Mouse (Mus musculus) ES-E14 (cell line): ENCODE data around the gene Fam206a.

Experiments used
- HCFC1 ChIP-seq: IDR thresholded peaks from 2 replicates; pipeline ENCODE4 v1.6.1; 2012; ENCODE audit warnings: low read length, inconsistent platforms, borderline replicate concordance; ENCODE audit not compliant: insufficient read depth
- MAFK ChIP-seq: IDR thresholded peaks from 2 replicates; pipeline ENCODE4 v1.6.1; 2014; ENCODE audit warnings: mild to moderate bottlenecking, low read depth, low read length, inconsistent platforms; ENCODE audit not compliant: insufficient read depth

GRCm38 (mm10) chr4:56843963-56844362, 41.8 kb downstream of the Fam206a start:
- TF ChIP-seq MAFK (no peak), HCFC1 (no peak)
